Mouse (Mus musculus): ENCODE measurements around the gene Mt2. TPM values are rescaled to one million over a fixed set of nuclear protein-coding genes. Genes with fewer than 3 reads are reported as not detected.

Gene Mt2
- polyA plus RNA-seq, 1 experiment from 2014 or later: 67.5 TPM

- ATAC-seq (ENCODE audit: low FRiP score, low TSS enrichment): no peak
- Histone ChIP-seq H3K4me2 (replicated peaks; ENCODE audit: low read depth, low read length) (no peak overlapping the region), H3K9ac (ENCODE audit: low read depth, low read length) (no peak overlapping the region), H3K36me3 (ENCODE audit: control insufficient read depth, insufficient read depth, low read length) (no peaks in the 10 kb centered on the region), H3K9me3 (ENCODE audit: control insufficient read depth, low read length) (no peaks in the 10 kb centered on the region), H3K4me1 (ENCODE audit: control insufficient read depth, insufficient read depth, low read length) (no peaks in the 10 kb centered on the region), H3K4me3 (ENCODE audit: low read length) (no peak overlapping the region), H3K27me3 (ENCODE audit: control insufficient read depth, insufficient read depth, low read length) (no peaks in the 10 kb centered on the region), H3K27ac (ENCODE audit: low read depth, low read length) (no peak overlapping the region)
- WGBS: 76% methylated on average over 2 of the region's 2 CpGs
These were observed 35.0 kb downstream of the Mt2 start for GRCm38 (mm10) chr8:94207491-94207890.

- no peak overlapping the region for H3K4me3 ChIP-seq (ENCODE audit: low read length)
- H3K4me1 ChIP-seq (ENCODE audit: control insufficient read depth, insufficient read depth, low read length): peaks cover 3% of the 10 kb centered on the region; the same call in 1 of the 2 replicates
- ATAC-seq (ENCODE audit: low FRiP score, low TSS enrichment): no peak
- no peaks in the 10 kb centered on the region for H3K36me3 ChIP-seq (ENCODE audit: control insufficient read depth, insufficient read depth, low read length)
- 92% methylated on average over 6 of the region's 6 CpGs for WGBS
- H3K9me3 ChIP-seq (ENCODE audit: control insufficient read depth, low read length): no peaks in the 10 kb centered on the region
- H3K27me3 ChIP-seq (ENCODE audit: control insufficient read depth, insufficient read depth, low read length): no peaks in the 10 kb centered on the region
- no peak overlapping the region for H3K27ac ChIP-seq (ENCODE audit: low read depth, low read length)
- no peak overlapping the region for H3K9ac ChIP-seq (ENCODE audit: low read depth, low read length)
- no peak overlapping the region for H3K4me2 ChIP-seq (replicated peaks; ENCODE audit: low read depth, low read length)
These were observed 37.2 kb downstream of the Mt2 start for GRCm38 (mm10) chr8:94209639-94210038.

- WGBS: 81% methylated on average over 3 of the region's 3 CpGs
- no peak overlapping the region for H3K27ac ChIP-seq (ENCODE audit: low read depth, low read length)
- no peak for ATAC-seq (ENCODE audit: low FRiP score, low TSS enrichment)
These were observed 37.8 kb downstream of the Mt2 start for GRCm38 (mm10) chr8:94210225-94210624.

GRCm38 (mm10) chr8:94213819-94214218 lies 41.4 kb downstream of the Mt2 start:
- H3K27ac ChIP-seq (ENCODE audit: low read depth, low read length): no peak overlapping the region
- H3K4me1 ChIP-seq (ENCODE audit: control insufficient read depth, insufficient read depth, low read length): peaks cover 9% of the 10 kb centered on the region
- H3K4me3 ChIP-seq (ENCODE audit: low read length): peak overlapping the region; percentile 9; the same call in 1 of the 2 replicates
- 62% methylated on average over 6 of the region's 6 CpGs for whole genome bisulfite sequencing
- H3K4me2 ChIP-seq (replicated peaks; ENCODE audit: low read depth, low read length): peak overlapping the region; percentile 32
- H3K27me3 ChIP-seq (ENCODE audit: control insufficient read depth, insufficient read depth, low read length): no peaks in the 10 kb centered on the region
- no peak for ATAC-seq (ENCODE audit: low FRiP score, low TSS enrichment)
- 0 out of 2 replicates have a peak overlapping the region, but pooled peaks have one; percentile 20 for H3K9ac ChIP-seq (ENCODE audit: low read depth, low read length)
- no peaks in the 10 kb centered on the region for H3K36me3 ChIP-seq (ENCODE audit: control insufficient read depth, insufficient read depth, low read length)
- H3K9me3 ChIP-seq (ENCODE audit: control insufficient read depth, low read length): no peaks in the 10 kb centered on the region

More at GRCm38 (mm10) chr8:94210225-94210624, 37.8 kb downstream of the Mt2 start:
- Histone ChIP-seq H3K4me2 (replicated peaks; ENCODE audit: low read depth, low read length) (no peak overlapping the region), H3K4me1 (ENCODE audit: control insufficient read depth, insufficient read depth, low read length) (peaks cover 5% of the 10 kb centered on the region; the same call in 1 of the 2 replicates), H3K27me3 (ENCODE audit: control insufficient read depth, insufficient read depth, low read length) (no peaks in the 10 kb centered on the region), H3K9ac (ENCODE audit: low read depth, low read length) (no peak overlapping the region), H3K4me3 (ENCODE audit: low read length) (no peak overlapping the region), H3K36me3 (ENCODE audit: control insufficient read depth, insufficient read depth, low read length) (no peaks in the 10 kb centered on the region), H3K9me3 (ENCODE audit: control insufficient read depth, low read length) (no peaks in the 10 kb centered on the region)

- Histone ChIP-seq H3K4me1 (ENCODE audit: control insufficient read depth, insufficient read depth, low read length) (peaks cover 9% of the 10 kb centered on the region), H3K27me3 (ENCODE audit: control insufficient read depth, insufficient read depth, low read length) (no peaks in the 10 kb centered on the region), H3K27ac (ENCODE audit: low read depth, low read length) (no peak within 1 kb of the TSS; the same call in 1 of the 2 replicates), H3K9me3 (ENCODE audit: control insufficient read depth, low read length) (no peaks in the 10 kb centered on the region), H3K4me3 (ENCODE audit: low read length) (peak within 1 kb of the TSS; percentile 91), H3K36me3 (ENCODE audit: control insufficient read depth, insufficient read depth, low read length) (no peaks in the 10 kb centered on the region), H3K9ac (ENCODE audit: low read depth, low read length) (peak within 1 kb of the TSS; percentile 82), H3K4me2 (replicated peaks; ENCODE audit: low read depth, low read length) (peak within 1 kb of the TSS; percentile 84)
- 1% methylated on average over 66 of the region's 68 CpGs for WGBS
- ATAC-seq (ENCODE audit: low FRiP score, low TSS enrichment): peak; percentile 98
These were observed 42.0 kb downstream of the Mt2 start, which contains the start of gene Nup93 for GRCm38 (mm10) chr8:94214252-94215173. Gene Nup93 (plus strand): TSS chr8:94214564.

Other genes starting within 250 kb of the Mt2 start
- 34.0 and 49.7 TPM in 2 replicates for gene Amfr, start 159.8 kb upstream of the Mt2 start, polyA plus RNA-seq (2014; fragmentation: Nextera tagmentation; extraction: Ambion mirVana)
- 140 and 142 TPM in 2 replicates for gene Nudt21, start 135.6 kb upstream of the Mt2 start, polyA plus RNA-seq (2014; fragmentation: Nextera tagmentation; extraction: Ambion mirVana)
- 8.6 and 14.2 TPM in 2 replicates for gene Ogfod1, start 135.5 kb upstream of the Mt2 start, polyA plus RNA-seq (2014; fragmentation: Nextera tagmentation; extraction: Ambion mirVana)
- 13.8 and 16.8 TPM in 2 replicates for gene Bbs2, start 73.7 kb upstream of the Mt2 start, polyA plus RNA-seq (2014; fragmentation: Nextera tagmentation; extraction: Ambion mirVana)
- not detected in 2 replicates for gene Mt4, start 35.5 kb upstream of the Mt2 start, polyA plus RNA-seq (2014; fragmentation: Nextera tagmentation; extraction: Ambion mirVana)
- gene Mt3, start 20.1 kb upstream of the Mt2 start, polyA plus RNA-seq (2014; fragmentation: Nextera tagmentation; extraction: Ambion mirVana): 0.60 and 1.7 TPM in 2 replicates
- gene Mt1, start 6.4 kb downstream of the Mt2 start, polyA plus RNA-seq (2014; fragmentation: Nextera tagmentation; extraction: Ambion mirVana): 123 and 166 TPM in 2 replicates
- gene Nup93, start 41.9 kb downstream of the Mt2 start, polyA plus RNA-seq (2014; fragmentation: Nextera tagmentation; extraction: Ambion mirVana): 51.8 and 103 TPM in 2 replicates
- 0.39 and 0.51 TPM in 2 replicates for gene Slc12a3, start 156.5 kb downstream of the Mt2 start, polyA plus RNA-seq (2014; fragmentation: Nextera tagmentation; extraction: Ambion mirVana)
- 53.7 and 61.2 TPM in 2 replicates for gene Herpud1, start 213.8 kb downstream of the Mt2 start, polyA plus RNA-seq (2014; fragmentation: Nextera tagmentation; extraction: Ambion mirVana)